Mouse (Mus musculus): ENCODE data around the gene Dennd1a. TPM values are rescaled to one million over a fixed set of nuclear protein-coding genes. Genes with fewer than 3 reads are reported as not detected.
A peak's percentile ranks its signal among the peaks of the same experiment; 100 is the strongest.

The Dennd1a gene
- polyA plus RNA-seq, 2 experiments from 2014 or later: 8.8 to 13.4 TPM

GRCm38 (mm10) chr2:38221461-38221860 lies 65.7 kb downstream of the Dennd1a start:
- no peak for ATAC-seq

- ATAC-seq: no peak
Observed at GRCm38 (mm10) chr2:38220687-38221435, 66.3 kb downstream of the Dennd1a start.

- no peak for ATAC-seq
Observed at GRCm38 (mm10) chr2:38219666-38220065, 67.5 kb downstream of the Dennd1a start.

GRCm38 (mm10) chr2:38213041-38213440 lies 74.1 kb downstream of the Dennd1a start:
- ATAC-seq: no peak

GRCm38 (mm10) chr2:38211426-38211825 lies 75.8 kb downstream of the Dennd1a start:
- peak; percentile 95 for ATAC-seq

- ATAC-seq: no peak
Observed at GRCm38 (mm10) chr2:38207752-38208151, 79.4 kb downstream of the Dennd1a start.

- ATAC-seq: peak; percentile 84
Observed at GRCm38 (mm10) chr2:38205281-38205680, 81.9 kb downstream of the Dennd1a start.

GRCm38 (mm10) chr2:38204696-38205095 lies 82.5 kb downstream of the Dennd1a start:
- no peak for ATAC-seq

GRCm38 (mm10) chr2:38198072-38198471 lies 89.1 kb downstream of the Dennd1a start:
- no peak for ATAC-seq

- no peak for ATAC-seq
Observed at GRCm38 (mm10) chr2:38196199-38197060, 90.8 kb downstream of the Dennd1a start.

- ATAC-seq: no peak
Observed at GRCm38 (mm10) chr2:38192007-38192406, 95.2 kb downstream of the Dennd1a start.

- no peak for ATAC-seq
Observed at GRCm38 (mm10) chr2:38191601-38192000, 95.6 kb downstream of the Dennd1a start.

GRCm38 (mm10) chr2:38186438-38186837 lies 100.8 kb downstream of the Dennd1a start:
- ATAC-seq: no peak

GRCm38 (mm10) chr2:38184977-38185376 lies 102.2 kb downstream of the Dennd1a start:
- no peak for ATAC-seq

GRCm38 (mm10) chr2:38183881-38184280 lies 103.3 kb downstream of the Dennd1a start:
- no peak for ATAC-seq

- no peak for ATAC-seq
Observed at GRCm38 (mm10) chr2:38182283-38182682, 104.9 kb downstream of the Dennd1a start.

- no peak for ATAC-seq
Observed at GRCm38 (mm10) chr2:38177583-38177978, 109.6 kb downstream of the Dennd1a start.

GRCm38 (mm10) chr2:38176870-38177582 lies 110.2 kb downstream of the Dennd1a start:
- no peak for ATAC-seq

GRCm38 (mm10) chr2:38175276-38175675 lies 111.9 kb downstream of the Dennd1a start:
- ATAC-seq: no peak

GRCm38 (mm10) chr2:38168606-38169005 lies 118.6 kb downstream of the Dennd1a start:
- ATAC-seq: no peak

- no peak for ATAC-seq
Observed at GRCm38 (mm10) chr2:38165966-38166365, 121.2 kb downstream of the Dennd1a start.

- peak; percentile 67 for ATAC-seq
Observed at GRCm38 (mm10) chr2:38164326-38165035, 122.7 kb downstream of the Dennd1a start.
